Mouse (Mus musculus) adrenal gland, adult 2 months (tissue): Measurements from ENCODE around the gene Gm43720. TPM values are rescaled to one million over a fixed set of nuclear protein-coding genes. Genes with fewer than 3 reads are reported as not detected.

Source experiments
- DNase-seq: peaks from one replicate; pipeline ENCODE4 v3.0.0; 2021
- long read RNA-seq: library from polyadenylated mRNA; stranded (forward); transcript quantifications from one replicate; pipeline ENCODE4 v2.0.0, GENCODE M21; 2021
- polyA plus RNA-seq: library from polyadenylated mRNA; depleted of rRNA; stranded (reverse); fragments of >200 nt; gene quantifications from 2 replicates; pipeline ENCODE4 v1.2.3, GENCODE M21; 2012; rRNA removed
- total RNA-seq, 2 experiments: library from RNA; stranded (reverse); gene quantifications; 2 replicates each; pipeline ENCODE4 v1.2.3; 2021

Gm43720 gene
- not detected for total RNA-seq
- polyA plus RNA-seq = not detected in 2 replicates
- long read RNA-seq = 0 reads

DNA sequence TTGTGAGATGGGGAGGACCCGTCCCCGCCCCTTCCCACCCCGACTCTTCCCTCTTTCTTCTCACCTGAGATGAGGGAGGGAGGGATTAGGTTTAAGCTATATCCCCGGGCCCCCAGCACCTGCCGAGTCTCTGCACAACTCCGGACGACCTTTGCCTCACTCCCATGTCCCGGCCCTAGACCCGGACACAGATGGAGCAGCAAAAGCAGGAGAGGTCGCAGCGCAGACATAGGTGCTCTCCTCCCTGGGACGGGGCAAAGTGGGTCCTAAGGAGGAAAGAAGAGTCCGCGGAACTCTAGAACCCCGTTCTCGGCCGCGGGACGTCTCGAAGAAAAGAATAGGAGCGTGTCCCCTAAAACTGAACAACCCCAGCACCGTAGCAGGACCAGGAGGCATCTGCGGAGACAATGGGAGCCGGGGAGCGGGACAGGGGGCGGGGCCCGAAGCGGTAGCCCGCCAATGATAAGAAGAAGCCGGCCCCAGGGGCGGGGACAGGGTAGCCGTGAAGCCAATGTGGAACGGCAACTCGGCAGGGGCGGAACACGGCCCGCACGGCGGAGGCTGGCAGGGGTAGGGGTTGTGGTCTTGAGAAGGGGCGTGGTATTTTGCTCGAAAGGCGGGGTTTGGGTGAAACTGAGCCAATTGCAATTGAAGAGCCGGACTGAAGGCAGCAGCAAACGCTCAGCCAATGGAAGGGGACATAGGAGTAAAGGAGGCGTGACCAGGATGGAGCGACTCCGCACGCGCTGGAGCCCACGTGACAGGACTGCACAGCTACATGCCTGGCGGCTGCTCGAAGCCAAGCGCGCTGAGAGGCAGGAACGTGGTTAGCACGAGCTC, at the start of gene Gm43720, which contains the start of the genes Gpc2 and Stag3:
Gm43720 (minus strand) TSS at position 374 of the 840 bp plus-strand sequence.
Gpc2 (minus strand) TSS at position 421 of the 840 bp plus-strand sequence.
Stag3 (plus strand) TSS at position 656 of the 840 bp plus-strand sequence.
- peak; percentile 90 for DNase-seq

DNA sequence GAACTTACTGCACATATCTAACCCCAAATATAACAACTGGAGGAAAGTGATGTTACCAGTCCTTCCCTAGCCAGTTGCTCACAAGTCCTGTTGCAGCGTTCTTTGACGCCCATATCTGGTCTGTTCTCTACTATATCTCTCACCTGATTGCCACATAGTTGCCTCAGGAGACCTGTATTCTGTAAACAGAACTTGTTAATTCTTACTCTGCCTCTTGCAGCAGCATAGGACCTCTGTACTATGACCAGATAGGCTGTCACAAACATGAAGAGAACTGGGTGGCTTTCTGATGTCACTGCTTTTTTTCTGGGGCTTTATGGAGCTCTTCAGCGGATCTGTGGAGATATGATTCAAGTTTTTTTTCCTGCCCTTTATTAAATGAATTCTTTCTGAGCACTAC, 33.0 kb upstream of the Gm43720 start:
- DNase-seq = no peak

DNA sequence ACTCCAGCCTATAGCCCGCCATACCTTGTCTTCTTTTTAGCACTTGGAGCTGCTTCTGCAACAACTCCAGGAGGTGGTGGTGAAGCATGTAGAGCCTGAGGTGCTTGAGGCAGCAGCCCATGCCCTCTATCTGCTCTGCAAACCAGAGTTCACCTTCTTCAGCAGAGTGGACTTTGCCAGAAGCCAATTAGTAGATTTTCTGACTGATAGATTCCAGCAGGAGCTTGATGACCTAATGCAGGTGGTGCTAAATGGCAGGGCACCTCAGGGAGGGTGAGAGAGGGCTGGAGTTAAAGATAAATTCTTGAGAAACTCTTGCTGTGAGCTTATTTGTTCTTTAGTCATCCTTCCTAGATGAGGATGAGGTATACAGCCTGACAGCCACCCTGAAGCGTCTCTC, 19.9 kb upstream of the Gm43720 start:
- DNase-seq = no peak

DNA sequence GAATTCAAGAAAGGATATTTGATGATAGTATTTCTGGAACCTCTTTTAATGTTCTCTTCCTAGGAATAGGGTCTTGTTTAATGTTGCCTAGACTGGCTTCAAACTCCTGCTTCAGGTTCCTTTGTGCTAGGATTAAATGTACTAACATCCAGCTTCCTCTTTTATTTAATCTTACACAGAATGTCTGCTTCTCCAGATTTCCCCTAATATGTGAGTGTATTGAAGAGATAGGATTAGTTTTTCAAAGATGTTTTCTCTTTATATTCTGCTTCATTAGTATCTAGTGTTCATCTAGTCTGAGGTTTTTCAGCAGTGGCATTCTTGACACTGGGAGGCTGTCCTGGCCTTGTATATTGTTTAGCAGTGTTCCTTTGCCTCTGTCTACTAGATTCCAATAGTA, 14.4 kb upstream of the Gm43720 start:
- DNase-seq = no peak

GRCm38 (mm10) chr5:138291638-138292037, 11.9 kb upstream of the Gm43720 start:
- no peak for DNase-seq

DNA sequence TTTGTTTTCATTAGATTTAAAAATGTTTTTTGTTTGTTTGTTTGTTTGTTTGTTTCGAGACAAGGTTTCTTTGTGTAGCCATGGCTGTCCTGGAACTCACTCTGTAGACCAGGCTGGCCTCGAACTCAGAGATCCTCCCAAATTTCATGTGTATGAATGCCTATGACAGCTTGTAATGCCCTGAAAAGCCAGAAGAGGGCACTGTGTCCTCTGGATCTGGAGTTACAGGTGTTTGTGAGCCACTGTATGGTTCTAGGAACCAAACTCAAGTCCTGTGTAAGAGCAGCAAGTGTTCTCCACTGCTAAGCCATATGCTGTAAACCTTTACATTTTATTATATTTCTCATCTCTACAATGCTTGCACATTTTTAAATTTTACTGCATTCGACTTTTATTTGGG, 8.1 kb upstream of the Gm43720 start:
- no peak for DNase-seq

- no peak for DNase-seq
Measured at GRCm38 (mm10) chr5:138283540-138283939, 3.8 kb upstream of the Gm43720 start.

DNA sequence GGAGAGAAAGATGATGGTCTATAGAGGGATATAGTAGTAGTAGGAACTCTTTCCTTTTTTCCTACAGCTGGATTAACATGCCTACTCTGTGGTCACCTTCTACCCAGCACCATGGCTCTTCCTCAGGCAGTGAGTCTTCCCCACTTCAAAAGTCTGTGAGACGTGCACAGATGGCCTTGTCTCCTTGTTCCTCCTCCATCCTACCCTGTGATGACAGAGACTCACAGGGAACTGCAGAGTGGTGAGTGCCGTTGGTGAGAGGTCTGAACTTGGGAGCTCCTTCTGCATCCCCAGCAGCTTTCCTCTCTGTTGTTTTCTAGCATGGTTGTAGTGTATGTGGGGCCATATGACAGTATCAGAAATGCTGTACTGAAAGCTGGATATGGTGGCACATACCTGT, 2.0 kb upstream of the Gm43720 start:
- DNase-seq = no peak

DNA sequence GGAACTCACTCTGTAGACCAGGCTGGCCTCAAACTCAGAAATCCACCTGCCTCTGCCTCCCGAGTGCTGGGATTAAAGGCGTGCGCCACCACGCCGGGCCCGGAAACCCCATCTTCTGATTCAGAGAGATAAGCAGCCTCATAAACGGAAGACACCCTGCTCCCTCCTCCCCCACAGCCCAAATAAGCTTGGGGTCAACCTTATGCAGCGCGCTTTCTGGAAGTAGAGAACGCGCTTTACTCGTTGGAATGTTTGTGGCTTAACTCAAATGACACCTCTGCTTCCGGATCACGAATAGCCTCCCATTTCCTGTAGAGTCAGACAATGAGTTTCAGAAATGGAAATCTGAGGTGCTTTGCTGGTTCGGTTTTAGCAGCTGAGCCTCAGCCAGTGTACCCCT, 1.1 kb upstream of the Gm43720 start:
- no peak for DNase-seq

DNA sequence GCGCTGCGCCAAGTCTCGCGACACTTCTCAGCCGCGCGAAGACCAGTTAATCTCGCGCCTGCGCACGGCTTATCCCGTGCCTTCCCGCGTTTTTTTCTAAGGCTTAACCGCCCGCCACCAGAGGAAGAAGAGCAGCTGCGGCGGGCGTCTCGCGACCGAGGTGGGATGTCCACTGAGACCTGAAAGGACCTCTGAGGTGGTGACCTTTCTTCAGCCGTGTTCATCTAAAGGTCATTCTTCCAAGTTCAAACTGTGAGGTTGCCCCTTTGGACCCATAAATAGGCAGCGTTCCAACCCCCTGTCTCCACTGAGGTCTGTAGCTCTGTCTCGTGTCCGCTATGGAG, 639 bp upstream of the Gm43720 start:
- DNase-seq = no peak

DNA sequence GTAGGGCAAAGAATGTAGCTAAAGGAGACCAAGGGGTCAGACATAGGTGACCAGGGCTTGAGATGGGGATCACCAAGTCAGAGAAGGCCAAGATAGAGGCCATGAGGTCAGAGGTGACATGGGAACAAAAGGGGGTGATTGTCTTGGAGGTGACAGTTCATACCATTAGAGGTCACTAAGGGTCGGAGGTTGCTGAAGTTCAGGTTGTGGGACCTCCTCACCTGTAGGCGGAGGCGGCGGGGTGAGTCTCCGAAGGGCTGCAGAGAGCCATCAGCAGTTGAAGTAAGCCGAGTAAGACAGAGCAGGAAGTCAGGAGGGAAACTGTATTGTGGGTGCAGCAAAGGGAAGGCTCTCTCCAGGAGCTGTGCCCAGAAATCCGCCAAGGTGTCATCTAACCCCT, 1.8 kb downstream of the Gm43720 start:
- no peak for DNase-seq

DNA sequence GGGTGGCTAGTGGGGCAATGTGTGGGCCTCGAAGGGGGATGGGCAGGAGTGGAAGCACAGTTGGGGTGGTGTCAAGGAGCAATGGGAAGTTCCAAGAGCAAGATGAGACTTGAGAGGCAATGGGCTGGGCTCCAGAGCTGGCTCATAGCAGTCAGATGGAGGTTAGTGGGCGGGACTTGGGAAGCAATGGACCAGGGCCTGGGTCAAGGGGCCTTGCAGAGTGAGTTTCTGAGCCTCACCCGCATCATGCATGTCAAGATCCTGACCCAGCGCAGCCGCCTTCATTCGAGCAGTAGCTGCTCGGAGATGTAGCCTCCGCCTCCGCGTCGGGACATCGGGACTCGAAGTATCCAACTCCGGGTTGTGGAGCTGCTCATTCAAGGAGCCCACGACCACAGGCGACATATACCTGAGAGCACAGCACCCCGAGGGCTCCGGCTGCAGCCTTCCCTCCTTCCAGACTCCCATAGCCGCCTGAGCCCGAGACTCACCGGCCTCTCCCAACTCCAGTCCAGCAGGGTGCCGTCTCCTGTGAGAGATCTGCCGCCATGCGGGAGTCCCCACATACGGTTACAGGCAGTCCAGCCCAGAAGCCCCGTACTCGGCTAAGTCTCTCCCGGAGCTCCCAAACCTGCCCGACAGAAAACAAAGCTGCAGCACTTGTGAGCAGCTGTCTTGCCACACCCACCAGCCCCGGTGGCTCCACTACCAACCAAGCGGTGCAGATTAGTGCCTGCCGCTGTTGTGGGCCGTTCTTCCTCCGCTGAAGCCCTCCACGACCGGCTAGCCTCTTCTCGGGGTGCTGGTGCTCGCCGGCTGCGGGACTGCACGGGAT, 4.3 kb downstream of the Gm43720 start:
- DNase-seq = no peak

GRCm38 (mm10) chr5:138274186-138274585, 5.6 kb downstream of the Gm43720 start:
- no peak for DNase-seq

- no peak for DNase-seq
Measured at GRCm38 (mm10) chr5:138272409-138272923, 7.3 kb downstream of the Gm43720 start, which contains the start of gene Gal3st4. Gene Gal3st4, minus strand, starts transcription at chr5:138272840.

GRCm38 (mm10) chr5:138271232-138271631, 8.5 kb downstream of the Gm43720 start:
- DNase-seq = no peak

DNA sequence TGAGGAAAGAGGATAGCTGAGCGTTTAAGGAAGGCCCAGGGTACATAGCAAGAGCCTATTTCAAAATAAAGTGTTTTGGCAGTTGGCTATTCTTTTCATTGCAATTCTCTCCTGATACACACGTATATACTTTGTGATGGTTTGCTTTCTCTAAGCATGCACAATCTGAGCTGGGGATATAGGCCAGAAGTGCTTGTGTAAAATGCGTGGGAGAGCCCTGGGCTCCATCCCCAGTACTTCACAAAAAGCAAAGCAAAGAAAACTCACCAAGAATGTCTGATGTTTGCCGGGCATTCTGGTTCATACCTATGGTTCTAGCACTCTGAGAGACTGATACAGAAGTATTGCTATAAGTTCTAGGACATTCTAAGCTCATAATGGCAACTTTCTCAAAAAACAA, 10.8 kb downstream of the Gm43720 start:
- no peak for DNase-seq

- no peak for DNase-seq
Measured at GRCm38 (mm10) chr5:138267114-138267513, 12.6 kb downstream of the Gm43720 start.

GRCm38 (mm10) chr5:138265712-138266111, 14.0 kb downstream of the Gm43720 start:
- no peak for DNase-seq

DNA sequence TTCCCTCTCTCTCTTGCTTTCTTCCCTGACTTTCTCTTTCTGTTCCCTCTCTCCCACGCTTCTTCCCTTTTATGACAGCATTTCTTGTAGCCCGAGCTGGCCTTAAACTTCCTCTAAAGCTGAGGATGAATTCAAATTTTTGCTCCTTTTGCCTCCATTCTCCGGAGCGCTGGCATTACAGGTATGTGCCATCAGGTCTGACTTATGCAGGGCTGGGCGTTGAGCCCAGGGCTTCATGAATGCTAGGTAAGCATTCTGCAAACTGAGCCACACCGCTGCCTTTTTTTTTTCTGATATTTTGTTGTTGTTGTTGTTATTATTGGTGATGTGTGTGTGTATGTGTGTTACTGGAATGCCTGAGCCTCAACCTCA, 15.6 kb downstream of the Gm43720 start:
- no peak for DNase-seq

DNA sequence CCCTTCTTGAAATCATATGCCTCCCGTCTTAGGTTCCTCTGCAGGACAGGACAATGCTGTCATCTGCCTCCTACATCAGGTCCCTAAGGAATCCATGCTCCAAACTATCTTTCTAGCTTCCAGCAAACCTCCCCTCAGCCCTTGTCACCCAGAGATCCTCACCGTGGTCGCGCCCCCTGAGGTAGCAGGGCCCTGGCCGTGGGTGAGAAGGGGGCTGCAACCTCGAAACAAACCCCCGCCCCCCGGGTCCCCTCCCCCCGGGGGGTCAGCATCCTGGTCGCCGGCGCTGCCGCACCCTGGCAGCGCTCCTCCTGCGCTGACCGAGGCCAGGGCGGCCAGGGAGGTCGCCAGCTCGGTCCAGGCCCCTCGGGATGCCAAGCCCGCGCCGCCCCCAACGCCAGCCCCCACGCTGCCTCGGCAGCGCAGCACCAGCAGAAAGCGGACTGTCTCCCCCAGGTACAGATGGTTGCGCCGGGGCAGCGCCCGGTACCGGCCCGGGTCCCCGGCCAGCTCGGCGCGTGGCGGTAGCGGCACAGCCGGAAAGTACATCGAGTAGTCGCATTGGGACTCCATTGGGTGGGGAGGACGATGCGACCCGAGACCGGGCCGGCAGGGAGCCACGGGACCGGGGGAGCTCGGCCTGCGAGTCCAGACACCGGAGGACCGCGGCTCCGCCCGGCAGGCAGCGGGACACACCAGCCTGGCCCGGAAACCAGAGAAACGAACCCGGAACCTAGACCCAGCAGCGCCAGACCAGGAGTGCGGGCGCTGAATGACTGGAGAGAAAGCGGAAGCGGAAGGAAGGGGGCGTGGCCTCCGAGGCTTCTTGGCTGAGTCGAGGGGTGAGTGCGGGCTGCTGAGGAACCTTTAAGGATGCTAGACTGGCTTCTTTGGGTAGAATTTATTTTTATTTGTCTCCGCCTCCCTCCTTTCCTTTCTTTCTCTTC, 16.2 kb downstream of the Gm43720 start, which contains the start of gene BC037034:
BC037034 (minus strand) TSS at position 774 of the 947 bp plus-strand sequence.
- peak; percentile 95 for DNase-seq

DNA sequence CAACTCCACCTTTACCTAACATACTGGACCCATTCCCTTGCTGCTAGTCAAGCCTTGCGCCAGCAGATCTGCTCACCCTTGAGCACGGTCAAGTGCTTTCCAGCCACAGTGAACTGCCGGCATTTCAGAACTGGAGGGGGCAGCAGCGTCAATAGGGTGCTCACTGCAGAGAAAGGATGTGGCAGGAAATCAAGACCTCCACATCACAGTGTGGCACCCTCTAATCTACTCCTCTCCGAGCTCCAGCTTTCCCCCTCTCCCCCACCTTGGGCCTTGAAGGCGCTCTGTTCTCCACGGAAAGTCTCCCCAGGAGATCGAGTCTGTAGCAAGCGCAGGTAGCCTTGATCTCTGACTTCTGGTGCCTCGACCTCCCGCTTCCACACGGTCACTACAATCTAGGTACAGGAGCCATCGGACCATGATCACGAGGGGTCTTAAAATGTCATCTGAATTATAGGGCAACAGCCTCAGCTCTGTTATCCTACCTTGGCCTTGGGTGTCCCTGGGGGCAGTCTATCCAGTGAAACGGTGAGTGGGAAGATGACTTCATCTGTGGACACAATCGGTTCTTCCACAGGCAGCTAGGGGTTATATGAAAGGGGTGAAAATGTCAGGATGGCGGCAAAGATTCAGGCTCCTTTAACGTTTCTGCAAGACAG, 17.0 kb downstream of the Gm43720 start:
- DNase-seq = no peak
